Mouse (Mus musculus) retina, postnatal 7 days (tissue): ENCODE results near the gene M1ap.

ENCODE experiments used
- DNase-seq: peaks from one replicate; pipeline ENCODE4 v3.0.0-alpha.2; 2012; ENCODE audit warnings: low read depth, low spot score

Gene M1ap

GRCm38 (mm10) chr6:82946651-82947050 lies at the start of gene M1ap:
TSS of gene M1ap (plus strand) at chr6:82946902.
- no peak for DNase-seq

- DNase-seq: no peak
Observed at GRCm38 (mm10) chr6:82897311-82897710, 49.4 kb upstream of the M1ap start.

DNA sequence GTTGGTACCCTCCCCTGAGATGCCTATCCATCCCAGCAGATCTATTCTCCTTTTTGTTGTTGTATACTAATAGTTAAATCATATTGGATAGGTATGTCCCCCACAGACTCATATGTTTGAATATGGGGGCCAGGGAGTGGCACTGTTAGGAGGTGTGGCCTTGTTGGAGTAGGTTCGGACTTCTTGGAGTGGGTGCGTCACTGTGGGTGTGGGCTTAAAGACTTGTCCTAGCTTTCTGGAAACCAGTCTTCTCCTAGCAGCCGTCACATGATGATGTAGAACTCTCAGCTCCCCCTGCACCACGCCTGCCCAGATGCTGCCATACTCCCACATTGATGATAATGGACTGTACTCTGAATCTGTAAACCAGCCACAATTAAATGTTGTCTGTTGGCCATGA lies 48.5 kb upstream of the M1ap start:
- DNase-seq: no peak

- no peak for DNase-seq
Observed at GRCm38 (mm10) chr6:82898745-82899144, 48.0 kb upstream of the M1ap start.

- no peak for DNase-seq
Observed at GRCm38 (mm10) chr6:82902559-82902958, 44.1 kb upstream of the M1ap start.

- DNase-seq: no peak
Observed at GRCm38 (mm10) chr6:82906985-82907384, 39.7 kb upstream of the M1ap start.

GRCm38 (mm10) chr6:82908034-82908433 lies 38.7 kb upstream of the M1ap start:
- DNase-seq: no peak

DNA sequence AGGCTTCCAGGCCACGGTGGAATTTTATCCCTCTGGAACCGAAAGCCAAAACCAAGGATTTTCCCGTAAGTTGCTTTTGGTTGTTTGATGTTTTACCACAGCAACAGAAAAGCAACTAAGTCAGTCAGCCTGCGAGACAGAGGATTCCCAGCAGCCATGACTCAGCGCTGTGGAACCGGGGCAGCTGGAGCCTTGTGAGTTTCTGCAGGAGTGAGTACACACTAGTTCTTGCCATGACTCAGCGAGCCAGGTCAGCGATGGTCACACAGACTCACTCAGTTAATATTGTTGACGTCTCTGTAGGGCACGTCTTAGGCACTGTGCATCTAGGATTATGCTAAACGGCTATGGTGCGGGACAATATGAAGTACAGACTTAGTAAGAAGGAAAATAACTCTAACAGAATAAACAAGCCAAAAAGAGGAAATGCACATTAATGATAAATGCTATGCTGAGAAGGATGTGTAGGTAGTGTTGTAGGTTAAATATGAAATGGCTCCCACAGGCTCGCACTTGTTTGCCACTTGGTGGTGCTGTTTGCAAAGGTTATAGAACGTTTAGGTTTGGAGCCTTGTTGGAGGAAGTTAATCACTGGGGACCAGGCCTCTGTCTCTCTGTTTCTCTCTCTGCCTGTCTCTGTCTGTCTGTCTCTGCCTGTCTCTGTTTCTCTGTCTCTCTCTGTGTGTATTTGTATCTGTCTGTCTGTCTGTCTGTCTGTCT lies 37.4 kb upstream of the M1ap start:
- no peak for DNase-seq

GRCm38 (mm10) chr6:82911303-82911702 lies 35.4 kb upstream of the M1ap start:
- no peak for DNase-seq

- no peak for DNase-seq
Observed at GRCm38 (mm10) chr6:82913336-82914247, 33.1 kb upstream of the M1ap start.

- no peak for DNase-seq
Observed at GRCm38 (mm10) chr6:82915889-82916288, 30.8 kb upstream of the M1ap start.

GRCm38 (mm10) chr6:82916459-82916858 lies 30.2 kb upstream of the M1ap start:
- no peak for DNase-seq

DNA sequence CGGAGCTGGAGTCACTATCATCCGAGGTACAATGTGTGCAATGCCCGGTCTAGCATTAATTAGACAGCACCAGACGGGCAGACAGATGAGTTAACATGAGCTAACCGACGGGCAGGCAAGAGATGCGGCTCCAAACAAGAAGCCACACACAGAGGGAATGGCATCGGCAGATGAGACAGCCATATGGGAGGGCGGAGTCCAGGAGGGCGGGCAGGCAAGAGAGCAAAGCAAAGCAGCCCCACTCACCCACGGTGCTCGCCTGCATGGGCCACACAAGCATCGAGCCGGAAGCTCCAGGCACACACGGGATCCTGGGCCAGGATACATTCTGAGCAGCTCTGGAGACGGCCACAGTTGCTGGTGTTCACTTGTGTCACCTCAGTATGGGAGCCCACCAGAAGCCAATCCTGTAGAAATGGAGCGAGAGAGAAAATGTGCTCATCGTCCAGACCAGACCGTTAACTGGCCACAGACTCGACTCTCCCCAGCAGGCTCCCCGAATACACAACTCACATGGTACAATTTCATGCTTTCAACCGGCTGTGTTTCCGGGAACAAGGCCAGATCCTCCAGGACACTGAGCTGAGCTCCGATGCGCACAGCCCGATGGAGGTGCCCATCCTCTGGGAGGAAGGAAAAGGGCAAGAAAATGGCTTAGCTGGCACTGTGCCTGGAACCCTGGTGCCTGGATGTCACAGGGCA lies 29.5 kb upstream of the M1ap start:
- DNase-seq: no peak

DNA sequence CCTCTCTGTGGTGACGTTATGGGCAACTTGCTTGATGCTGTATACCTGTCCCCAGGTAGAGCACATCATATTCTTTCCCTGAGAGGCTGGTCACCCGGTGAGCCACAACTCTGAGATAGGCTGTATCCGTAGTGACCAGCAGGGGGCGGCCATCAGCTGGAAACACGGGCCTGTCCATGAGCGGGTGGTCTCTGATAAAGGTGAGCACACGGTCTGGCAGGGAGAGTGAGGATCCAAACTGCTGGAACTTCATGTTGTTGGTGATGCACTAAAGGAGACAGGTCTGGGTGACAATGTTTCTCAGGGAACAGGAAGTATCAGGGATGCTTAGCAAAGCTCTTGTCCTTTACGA lies 28.9 kb upstream of the M1ap start:
- no peak for DNase-seq

DNA sequence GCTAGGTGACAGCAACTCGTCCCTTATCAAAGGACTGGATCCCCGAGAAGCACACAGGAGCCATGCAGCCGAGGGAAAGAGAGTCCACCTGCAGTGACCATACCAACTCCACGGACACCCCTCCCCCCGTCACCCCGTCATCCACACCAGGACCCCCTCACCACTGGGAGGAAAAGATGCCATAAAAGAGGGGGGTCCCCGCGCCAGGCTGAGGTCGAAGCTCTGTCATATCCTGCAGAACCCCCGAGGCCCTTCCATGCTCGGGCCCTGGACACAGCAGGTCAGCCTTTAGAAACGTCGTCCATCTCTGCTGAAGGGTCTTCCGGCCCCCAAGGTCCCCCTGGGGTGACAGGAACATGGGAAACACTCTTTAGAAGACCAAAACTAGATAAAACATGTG lies 28.3 kb upstream of the M1ap start:
- no peak for DNase-seq

DNA sequence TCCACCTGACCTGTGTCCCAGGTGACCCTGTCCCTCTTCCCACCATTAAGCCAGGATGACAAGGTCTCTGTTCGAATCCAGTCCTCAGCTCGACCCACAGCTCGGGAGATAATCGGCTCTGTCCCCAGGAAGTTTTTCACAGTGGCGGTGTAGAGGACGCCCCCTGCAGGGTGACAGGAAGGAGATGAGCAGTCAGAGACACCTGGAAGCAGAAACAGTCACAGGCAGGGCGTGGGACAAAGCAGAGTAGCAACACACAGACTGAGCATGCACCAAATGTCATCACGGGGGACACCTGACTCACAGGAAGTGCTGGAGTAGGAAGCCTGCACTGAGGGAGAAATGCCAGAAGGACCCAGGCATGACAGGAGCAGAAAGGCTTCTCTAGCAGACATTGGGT lies 27.2 kb upstream of the M1ap start:
- no peak for DNase-seq

DNA sequence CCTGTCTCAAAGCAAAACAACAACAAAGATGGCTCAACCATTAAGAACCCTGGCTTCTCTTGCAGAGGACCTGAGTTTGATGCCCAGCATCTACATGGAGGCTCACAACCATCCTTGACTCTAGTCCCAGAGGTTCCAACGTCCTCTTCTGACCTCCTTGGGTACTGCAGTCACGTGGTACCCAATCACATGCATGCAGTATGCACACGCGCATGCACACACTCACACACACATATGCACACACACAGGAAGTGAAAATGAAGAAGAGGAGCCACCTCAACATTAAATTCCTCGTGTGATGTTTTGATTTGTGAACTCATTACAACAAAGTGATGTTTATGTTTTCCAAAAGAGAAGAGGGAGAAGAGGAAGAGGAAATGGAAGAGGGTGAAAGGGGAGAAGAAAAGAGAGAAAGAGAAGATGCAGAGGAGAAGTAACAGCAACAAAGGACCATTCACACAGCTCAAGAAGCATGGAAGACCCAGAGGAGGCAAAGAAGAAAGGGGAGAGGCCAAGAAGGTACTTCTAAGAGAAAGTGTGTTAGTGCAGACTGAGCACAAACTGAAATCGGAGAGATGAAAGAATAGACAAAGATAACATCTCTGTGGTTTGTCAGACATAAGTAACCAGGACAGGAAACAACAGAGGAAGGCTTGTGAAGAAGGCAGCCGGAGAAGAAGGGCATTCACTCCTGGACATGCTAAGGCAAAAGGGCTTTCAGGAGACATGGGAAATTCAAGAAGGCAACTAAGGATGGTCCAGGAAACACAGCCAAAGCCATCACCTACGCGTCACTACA lies 25.1 kb upstream of the M1ap start:
- no peak for DNase-seq

GRCm38 (mm10) chr6:82925005-82925404 lies 21.7 kb upstream of the M1ap start:
- no peak for DNase-seq

GRCm38 (mm10) chr6:82926106-82926505 lies 20.6 kb upstream of the M1ap start:
- DNase-seq: no peak

- no peak for DNase-seq
Observed at GRCm38 (mm10) chr6:82926528-82926927, 20.2 kb upstream of the M1ap start.

- no peak for DNase-seq
Observed at GRCm38 (mm10) chr6:82927617-82928016, 19.1 kb upstream of the M1ap start.
